Mouse (Mus musculus): ENCODE data around the gene Trim27. TPM values are rescaled to one million over a fixed set of nuclear protein-coding genes. Genes with fewer than 3 reads are reported as not detected.

Trim27 gene
- 18.2 TPM for polyA plus RNA-seq (2017; shearing (Covaris generic))

GRCm38 (mm10) chr13:21179367-21179723, at the start of gene Trim27:
Gene Trim27, plus strand, starts transcription at chr13:21179445.

GRCm38 (mm10) chr13:21145767-21146166, 33.5 kb upstream of the Trim27 start, which contains the start of gene Olfr1368:
Gene Olfr1368, minus strand, starts transcription at chr13:21145867.

Other genes starting within 250 kb of the Trim27 start
- gene Olfr1370, start 104.5 kb upstream of the Trim27 start, polyA plus RNA-seq (2017; shearing (Covaris generic)), result not detected
- gene Olfr1369-ps1, start 68.0 kb upstream of the Trim27 start, polyA plus RNA-seq (2017; shearing (Covaris generic)), result 0.07 TPM
- gene Olfr263, start 49.8 kb upstream of the Trim27 start, polyA plus RNA-seq (2017; shearing (Covaris generic)), result not detected
- gene Olfr1368, start 33.6 kb upstream of the Trim27 start, polyA plus RNA-seq (2017; shearing (Covaris generic)), result not detected
- not detected for gene Gpx5, start 113.3 kb downstream of the Trim27 start, polyA plus RNA-seq (2017; shearing (Covaris generic))
- not detected for gene Gpx6, start 132.7 kb downstream of the Trim27 start, polyA plus RNA-seq (2017; shearing (Covaris generic))
- gene Olfr1367, start 167.5 kb downstream of the Trim27 start, polyA plus RNA-seq (2017; shearing (Covaris generic)), result not detected
- 11.6 TPM for gene Zscan12, start 183.4 kb downstream of the Trim27 start, polyA plus RNA-seq (2017; shearing (Covaris generic))
- gene Zkscan3, start 223.3 kb downstream of the Trim27 start, polyA plus RNA-seq (2017; shearing (Covaris generic)), result 49.9 TPM

Measured in CD4-positive, CD25-positive, alpha-beta regulatory T cell, adult 9 weeks (primary cell).